Mouse (Mus musculus) cerebral cortex, adult 2 months (tissue): ENCODE results near the gene Xrcc1.

Source experiments
- WGBS: fragments of 180-500 bp; shearing (Covaris S2); methylation state at CpG from one replicate; pipeline ENCODE4 v1.1.7; 2018; 5-methylcytosine and 5-hydroxymethylcytosine counted together

Xrcc1 gene

DNA sequence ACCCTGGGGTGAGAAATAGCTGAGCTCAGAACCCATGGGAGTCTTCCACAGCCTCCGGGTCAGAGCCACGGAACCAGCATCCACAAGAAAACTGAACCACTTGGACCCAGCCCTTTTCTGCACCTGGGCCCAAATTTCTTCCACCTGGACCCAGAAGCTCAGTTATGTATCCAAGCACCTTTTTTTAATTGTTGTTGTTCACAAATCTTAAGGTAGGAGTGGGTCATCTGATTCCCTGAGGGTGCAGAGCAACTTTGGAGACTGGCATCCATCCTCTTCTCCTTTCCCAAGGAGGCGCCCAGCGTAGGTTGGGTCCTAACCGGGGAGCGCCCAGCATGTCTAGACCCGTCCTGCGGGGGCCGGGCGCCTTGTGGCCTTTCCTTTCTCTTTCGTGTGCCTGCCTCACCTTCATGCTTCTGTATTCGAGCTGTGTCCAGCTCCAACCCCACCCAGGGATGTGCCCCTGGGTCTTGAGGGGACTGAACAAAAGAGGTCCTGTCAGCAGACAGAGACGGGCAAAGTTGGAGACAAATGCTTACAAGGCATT lies at the start of gene Xrcc1, which contains the start of gene Pinlyp:
Gene Xrcc1, plus strand, starts transcription at position 222 of the 547 bp plus-strand sequence.
Gene Pinlyp, minus strand, starts transcription at position 51 of the 547 bp plus-strand sequence.
- 45% methylated on average over 13 of the region's 13 CpGs for WGBS

DNA sequence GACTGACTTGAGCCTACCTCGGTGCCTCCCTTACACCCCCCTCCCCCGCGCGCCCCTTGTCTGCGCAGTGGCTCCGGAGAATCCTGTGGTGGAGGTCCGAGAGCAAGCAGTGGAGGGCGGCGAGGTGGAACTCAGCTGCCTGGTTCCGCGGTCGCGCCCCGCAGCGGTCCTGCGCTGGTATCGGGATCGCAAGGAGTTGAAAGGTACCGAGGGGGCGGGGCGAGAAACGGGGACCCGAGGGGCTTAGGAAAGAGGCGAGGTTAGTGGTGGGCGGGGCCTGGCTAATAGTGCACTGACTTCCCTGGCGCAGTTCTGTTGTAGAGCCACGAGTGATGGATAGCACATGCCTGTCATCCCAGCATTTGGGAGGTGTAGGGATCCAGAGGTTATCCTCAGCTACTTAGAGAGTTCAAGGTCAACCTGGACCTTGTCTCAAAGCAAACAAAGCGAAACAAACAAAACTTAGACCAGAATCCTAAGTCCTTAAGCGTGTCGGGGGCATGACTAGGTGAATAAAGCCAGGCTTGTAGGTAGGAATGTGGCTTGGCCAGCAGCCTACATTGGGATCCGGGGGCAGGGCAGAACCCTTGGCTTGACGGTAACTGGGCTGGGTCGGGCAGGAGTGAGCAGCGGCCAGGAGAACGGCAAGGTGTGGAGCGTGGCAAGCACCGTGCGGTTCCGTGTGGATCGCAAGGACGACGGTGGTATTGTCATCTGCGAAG lies 46.1 kb upstream of the Xrcc1 start:
- 46% methylated on average over 43 of the region's 43 CpGs for WGBS

- 47% methylated on average over 7 of the region's 7 CpGs for WGBS
These were observed 45.2 kb upstream of the Xrcc1 start for GRCm38 (mm10) chr7:24500929-24501328.

- 54% methylated on average over 21 of the region's 21 CpGs for WGBS
These were observed 44.6 kb upstream of the Xrcc1 start for GRCm38 (mm10) chr7:24501492-24501891.

GRCm38 (mm10) chr7:24504004-24504403 lies 42.1 kb upstream of the Xrcc1 start:
- 25% methylated on average over 10 of the region's 10 CpGs for WGBS

DNA sequence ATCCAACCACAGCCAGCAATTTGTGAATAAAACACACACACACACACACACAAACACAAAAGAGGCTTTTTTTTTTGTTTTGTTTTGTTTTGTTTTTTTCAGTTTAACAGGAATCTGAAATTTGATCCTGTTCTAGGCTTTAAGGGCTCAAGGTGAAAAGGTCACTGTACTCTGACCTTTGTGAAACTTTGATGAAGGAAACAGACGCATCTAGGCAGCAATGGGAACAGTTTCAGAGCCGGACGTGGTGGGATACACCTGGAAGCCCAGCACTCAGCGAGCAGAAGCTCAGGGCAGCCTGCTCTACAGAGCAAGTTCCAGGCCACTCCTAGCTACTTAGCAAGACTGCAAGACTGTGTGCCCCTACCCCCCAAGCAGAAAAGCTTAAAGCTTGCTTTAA lies 41.2 kb upstream of the Xrcc1 start:
- 40% methylated on average over 4 of the region's 4 CpGs for WGBS

GRCm38 (mm10) chr7:24505447-24506064 lies 40.5 kb upstream of the Xrcc1 start:
- 15% methylated on average over 15 of the region's 15 CpGs for WGBS

DNA sequence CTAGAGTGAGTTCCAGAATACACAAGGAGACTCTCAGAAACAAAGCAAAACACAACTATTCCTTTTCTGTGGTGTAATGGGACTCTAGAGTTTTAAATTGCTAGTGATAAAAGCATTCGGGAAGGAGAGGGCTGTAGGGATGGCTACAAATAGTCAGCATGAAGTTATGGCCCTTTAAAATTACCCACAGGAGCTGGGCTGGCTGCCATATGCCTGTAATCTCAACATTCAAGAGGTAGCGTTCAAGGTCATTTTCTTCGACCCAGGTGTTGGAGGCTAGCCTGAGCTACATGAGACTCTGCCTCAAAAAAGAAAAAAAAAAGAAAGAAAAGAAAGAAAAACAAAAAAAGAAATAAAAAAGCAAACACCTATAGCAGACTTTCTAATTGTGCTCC lies 40.0 kb upstream of the Xrcc1 start:
- 8% methylated on average over 3 of the region's 3 CpGs for WGBS

- 2% methylated on average over 12 of the region's 12 CpGs for WGBS
These were observed 39.6 kb upstream of the Xrcc1 start for GRCm38 (mm10) chr7:24506476-24506837.

GRCm38 (mm10) chr7:24506838-24507725 lies 39.0 kb upstream of the Xrcc1 start, which contains the start of gene Zfp428:
TSS of gene Zfp428 (plus strand) at chr7:24507006.
- under 1% methylated on average over 84 of the region's 84 CpGs for WGBS

GRCm38 (mm10) chr7:24507726-24508114 lies 38.4 kb upstream of the Xrcc1 start:
- 1% methylated on average over 20 of the region's 20 CpGs for WGBS

DNA sequence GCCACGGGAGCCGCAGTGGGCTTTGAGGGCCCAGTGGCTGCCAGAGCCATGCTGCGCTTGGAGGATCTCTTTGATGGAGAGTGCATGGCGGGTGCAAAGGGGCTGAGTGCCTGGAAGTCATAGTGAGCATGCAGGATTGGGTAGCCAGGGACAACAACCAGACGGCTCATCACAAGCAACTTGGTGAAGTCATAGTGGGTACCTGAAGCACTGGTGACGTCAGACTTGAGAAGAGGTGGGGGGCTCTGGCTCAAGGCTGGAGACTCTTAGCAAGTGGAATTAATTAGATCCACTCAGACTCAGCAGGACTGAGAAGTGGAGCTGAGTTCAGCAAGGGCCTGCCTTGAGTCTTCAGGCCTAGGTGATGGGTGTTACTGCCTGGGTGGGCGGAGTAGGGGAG lies 33.7 kb upstream of the Xrcc1 start, which contains the start of gene AC161166.1:
Gene AC161166.1, minus strand, starts transcription at position 101 of the 400 bp plus-strand sequence.
- WGBS = 83% methylated on average over 7 of the region's 7 CpGs

DNA sequence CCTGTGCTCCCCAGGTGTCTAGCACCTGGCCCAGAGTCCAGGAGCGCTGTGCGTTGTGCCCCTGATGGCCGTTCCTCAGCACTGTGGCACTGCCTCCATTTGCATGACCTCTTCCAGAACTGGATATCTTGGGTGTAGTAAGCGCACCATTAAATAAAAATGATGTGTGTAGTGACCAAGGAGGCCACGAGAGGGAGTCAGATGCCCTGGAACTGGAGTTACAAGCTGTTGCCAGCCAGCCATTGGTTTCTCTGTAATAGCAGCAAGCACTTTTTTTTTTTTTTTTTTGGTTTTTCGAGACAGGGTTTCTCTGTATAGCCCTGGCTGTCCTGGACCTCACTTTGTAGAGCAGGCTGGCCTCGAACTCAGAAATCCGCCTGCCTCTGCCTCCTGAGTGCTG lies 29.8 kb upstream of the Xrcc1 start:
- 64% methylated on average over 8 of the region's 8 CpGs for WGBS

DNA sequence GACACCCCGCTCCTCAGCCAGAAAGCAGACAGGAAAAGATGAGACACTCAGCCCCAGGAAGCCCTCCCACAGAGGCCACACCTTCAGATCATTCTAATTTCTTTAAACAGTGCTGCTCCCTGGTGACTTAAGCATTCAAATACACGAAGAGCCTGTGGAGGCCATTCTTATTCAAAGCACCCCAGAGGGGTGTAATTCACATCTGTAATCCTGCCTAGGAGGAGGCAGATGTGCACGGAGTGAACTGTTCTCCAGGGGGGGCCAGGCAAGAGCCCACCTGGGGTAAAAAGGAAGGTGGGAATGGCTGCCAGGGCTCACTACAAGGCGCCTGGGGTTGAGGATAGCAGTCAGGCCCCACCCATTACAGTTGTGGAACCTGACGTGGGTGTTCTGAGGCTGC lies 29.0 kb upstream of the Xrcc1 start:
- WGBS = 33% methylated on average over 5 of the region's 5 CpGs

- WGBS = 23% methylated on average over 6 of the region's 6 CpGs
These were observed 28.4 kb upstream of the Xrcc1 start for GRCm38 (mm10) chr7:24517654-24518053.

DNA sequence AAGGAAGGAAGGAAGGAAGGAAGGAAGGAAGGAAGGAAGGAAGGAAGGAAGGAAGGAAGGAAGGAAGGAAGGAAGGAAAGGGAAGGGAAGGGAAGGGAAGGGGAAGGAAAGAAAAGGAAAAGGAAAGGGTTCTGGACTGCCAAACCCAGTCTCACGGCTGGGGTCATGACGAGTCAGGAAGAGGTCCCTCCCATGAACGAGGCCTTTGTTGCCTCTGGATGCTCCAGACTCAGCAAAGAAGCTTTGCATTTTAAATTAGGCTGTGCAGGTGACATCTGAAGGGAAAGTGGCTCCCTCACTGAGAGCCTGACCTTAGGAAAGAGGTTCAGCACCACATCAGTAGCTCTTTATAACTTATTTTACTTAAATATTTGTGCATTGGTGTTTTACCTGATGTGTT lies 27.0 kb upstream of the Xrcc1 start:
- 45% methylated on average over 3 of the region's 3 CpGs for WGBS

DNA sequence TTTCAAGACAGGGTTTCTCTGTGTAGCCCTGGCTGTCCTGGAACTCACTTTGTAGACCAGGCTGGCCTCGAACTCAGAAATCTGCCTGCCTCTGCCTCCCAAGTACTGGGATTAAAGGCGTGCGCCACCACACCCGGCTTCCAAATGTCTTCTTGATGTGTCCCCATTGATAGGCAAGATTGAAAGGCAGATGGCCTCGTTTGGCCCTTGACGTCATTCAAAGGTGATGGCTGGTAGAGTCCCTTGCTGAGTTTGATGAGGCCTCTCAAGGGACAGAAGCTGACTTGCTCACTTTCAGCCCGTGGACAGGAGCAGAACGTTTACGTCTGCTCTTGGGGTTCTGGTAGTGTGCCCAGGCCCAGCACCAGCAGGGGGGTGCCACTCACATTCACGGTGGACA lies 26.0 kb upstream of the Xrcc1 start:
- 80% methylated on average over 10 of the region's 10 CpGs for WGBS

GRCm38 (mm10) chr7:24522805-24523204 lies 23.3 kb upstream of the Xrcc1 start:
- WGBS = 63% methylated on average over 5 of the region's 5 CpGs

- WGBS = 91% methylated on average over 6 of the region's 6 CpGs
These were observed 22.4 kb upstream of the Xrcc1 start for GRCm38 (mm10) chr7:24523723-24524122.

GRCm38 (mm10) chr7:24524978-24525377 lies 21.1 kb upstream of the Xrcc1 start:
- 68% methylated on average over 6 of the region's 6 CpGs for WGBS

- WGBS = 69% methylated on average over 12 of the region's 12 CpGs
These were observed 20.2 kb upstream of the Xrcc1 start for GRCm38 (mm10) chr7:24525686-24526420.
